In genomic region chr5:136355583-136356126, GRCm38 (mm10) we compare ENCODE assay signal across 24 mouse cellular contexts.
A peak's percentile ranks its signal among the peaks of the same experiment; 100 is the strongest.
DNase-seq lines count a peak whose midpoint lies in the region; ATAC-seq lines count a peak whose summit lies in the region.
"Had no signal": no experiment of that assay in that cellular context is flagged by ENCODE, and none has a peak within 500 bp of the region (broad histone marks: within the 10 kb centered on the region; RNA-seq: fewer than 3 reads in every experiment).

No protein-coding gene starts in this region.

- H3K9ac ChIP-seq in forebrain, embryonic 15.5 days (replicated peaks) = no peak overlapping the region
- no peak overlapping the region for H3K9ac ChIP-seq in forebrain, embryonic 11.5 days (ENCODE audit: low read length)
- peak overlapping the region; percentile 29; the same call in 1 of the 2 replicates for H3K9ac ChIP-seq in heart, embryonic 13.5 days
- no peak overlapping the region for H3K9ac ChIP-seq in midbrain, embryonic 13.5 days (replicated peaks)
- H3K9ac ChIP-seq: embryonic facial prominence, embryonic 12.5 days; forebrain, postnatal 0 days; neural tube, embryonic 15.5 days had no signal

- WGBS in forebrain, embryonic 15.5 days = 88% methylated on average over 3 of the region's 3 CpGs
- 93% methylated on average over 3 of the region's 3 CpGs for WGBS in forebrain, embryonic 11.5 days
- 42% methylated on average over 3 of the region's 3 CpGs for WGBS in heart, embryonic 13.5 days
- 94% methylated on average over 3 of the region's 3 CpGs for WGBS in midbrain, embryonic 13.5 days
- 93% methylated on average over 3 of the region's 3 CpGs for WGBS in midbrain, embryonic 10.5 days

- peaks cover 9% of the 10 kb centered on the region; the same call in 1 of the 2 replicates for H3K36me3 ChIP-seq in forebrain, embryonic 15.5 days
- H3K36me3 ChIP-seq in forebrain, embryonic 11.5 days (ENCODE audit: control insufficient read depth, insufficient read depth, low read length) = peaks cover 5% of the 10 kb centered on the region; the same call in 1 of the 2 replicates
- peaks cover 67% of the 10 kb centered on the region for H3K36me3 ChIP-seq in heart, embryonic 13.5 days
- H3K36me3 ChIP-seq in midbrain, embryonic 13.5 days = peaks cover 41% of the 10 kb centered on the region
- peaks cover 93% of the 10 kb centered on the region for H3K36me3 ChIP-seq in midbrain, embryonic 10.5 days

- H3K27me3 ChIP-seq in forebrain, embryonic 15.5 days = no peaks in the 10 kb centered on the region
- H3K27me3 ChIP-seq in forebrain, embryonic 11.5 days (ENCODE audit: control insufficient read depth, insufficient read depth, low read length) = no peaks in the 10 kb centered on the region
- no peaks in the 10 kb centered on the region for H3K27me3 ChIP-seq in heart, embryonic 13.5 days (replicated peaks)
- no peaks in the 10 kb centered on the region for H3K27me3 ChIP-seq in midbrain, embryonic 13.5 days
- no peaks in the 10 kb centered on the region for H3K27me3 ChIP-seq in midbrain, embryonic 10.5 days (ENCODE audit: low read depth, poor library complexity, severe bottlenecking)
- H3K27me3 ChIP-seq: embryonic facial prominence, embryonic 12.5 days; megakaryocyte, embryonic 14.5 days; neural tube, embryonic 15.5 days had no signal

- H3K27ac ChIP-seq in forebrain, embryonic 15.5 days (replicated peaks) = peak overlapping the region; percentile 55
- no peak overlapping the region for H3K27ac ChIP-seq in forebrain, embryonic 11.5 days (ENCODE audit: low read depth, low read length)
- H3K27ac ChIP-seq in heart, embryonic 13.5 days (replicated peaks) = peak overlapping the region; percentile 72
- H3K27ac ChIP-seq in midbrain, embryonic 13.5 days = peak overlapping the region; percentile 7; the same call in 1 of the 2 replicates
- H3K27ac ChIP-seq in midbrain, embryonic 10.5 days (replicated peaks) = no peak overlapping the region
- H3K27ac ChIP-seq: embryonic facial prominence, embryonic 12.5 days; layer of hippocampus, adult 2 months; neural tube, embryonic 15.5 days had no signal

- no peak for DNase-seq in forebrain, embryonic 11.5 days (ENCODE audit: low spot score)
- DNase-seq in heart, postnatal 36 days = no peak
- DNase-seq in midbrain, embryonic 10.5 days (ENCODE audit: low spot score) = no peak
- DNase-seq in cerebellum, adult 9-10 months = no peak
- DNase-seq in embryo, embryonic 10 days (ENCODE audit: low spot score) = no peak
- DNase-seq: adrenal gland, postnatal 25 days; cerebellum, adult 11-12 months; forebrain, postnatal 0 days; kidney, adult 18-20 months; kidney, postnatal 10 days; liver; lung, postnatal 10 days; right cerebral cortex, postnatal 25 days; thymus, postnatal 36 days had no signal

- no peaks in the 10 kb centered on the region for H3K9me3 ChIP-seq in forebrain, embryonic 15.5 days
- H3K9me3 ChIP-seq in forebrain, embryonic 11.5 days (ENCODE audit: control insufficient read depth, low read length) = no peaks in the 10 kb centered on the region
- H3K9me3 ChIP-seq in heart, embryonic 13.5 days = no peaks in the 10 kb centered on the region
- H3K9me3 ChIP-seq in midbrain, embryonic 13.5 days = no peaks in the 10 kb centered on the region
- no peaks in the 10 kb centered on the region for H3K9me3 ChIP-seq in midbrain, embryonic 10.5 days (replicated peaks)
- H3K9me3 ChIP-seq: embryonic facial prominence, embryonic 12.5 days; megakaryocyte, embryonic 14.5 days; neural tube, embryonic 15.5 days had no signal

- H3K4me1 ChIP-seq in forebrain, embryonic 15.5 days = peaks cover 42% of the 10 kb centered on the region
- H3K4me1 ChIP-seq in forebrain, embryonic 11.5 days (replicated peaks; ENCODE audit: control insufficient read depth, insufficient read depth, low read length) = 0 out of 2 replicates have a peak, but pooled peaks cover 4% of the 10 kb centered on the region
- peaks cover 54% of the 10 kb centered on the region for H3K4me1 ChIP-seq in heart, embryonic 13.5 days
- H3K4me1 ChIP-seq in midbrain, embryonic 13.5 days (replicated peaks) = peaks cover 37% of the 10 kb centered on the region
- peaks cover 10% of the 10 kb centered on the region for H3K4me1 ChIP-seq in midbrain, embryonic 10.5 days

- ATAC-seq in forebrain, embryonic 15.5 days (replicated peaks) = no peak
- no peak for ATAC-seq in forebrain, embryonic 11.5 days (replicated peaks; ENCODE audit: low FRiP score)
- ATAC-seq in heart, embryonic 13.5 days (ENCODE audit: extremely low read depth, insufficient number of reproducible peaks, low FRiP score, low TSS enrichment) = peak; percentile 42; the same call in 1 of the 2 replicates
- ATAC-seq in midbrain, embryonic 13.5 days = no peak
- ATAC-seq: activated CD4-positive, CD25-positive, alpha-beta regulatory T cell, adult 4 months; forebrain, postnatal 0 days; midbrain, embryonic 16.5 days had no signal

- no peak overlapping the region for H3K4me3 ChIP-seq in forebrain, embryonic 15.5 days
- H3K4me3 ChIP-seq in forebrain, embryonic 11.5 days (ENCODE audit: low read depth, low read length) = no peak overlapping the region
- H3K4me3 ChIP-seq in heart, embryonic 13.5 days = no peak overlapping the region
- no peak overlapping the region for H3K4me3 ChIP-seq in midbrain, embryonic 13.5 days (replicated peaks)
- no peak overlapping the region for H3K4me3 ChIP-seq in midbrain, embryonic 10.5 days
- H3K4me3 ChIP-seq: embryonic facial prominence, embryonic 12.5 days; erythroblast, embryonic 14.5 days; layer of hippocampus, adult 2 months; megakaryocyte, embryonic 14.5 days; neural tube, embryonic 15.5 days had no signal

- no peak overlapping the region for H3K4me2 ChIP-seq in forebrain, embryonic 15.5 days (replicated peaks)
- H3K4me2 ChIP-seq in forebrain, embryonic 11.5 days (ENCODE audit: low read depth, low read length, severe bottlenecking) = no peak overlapping the region
- H3K4me2 ChIP-seq in heart, embryonic 13.5 days = no peak overlapping the region
- no peak overlapping the region for H3K4me2 ChIP-seq in midbrain, embryonic 13.5 days (replicated peaks)
- H3K4me2 ChIP-seq: embryonic facial prominence, embryonic 12.5 days; neural tube, embryonic 15.5 days had no signal

- intact Hi-C loops in heart, postnatal 36 days (cut with DNase I) = no loop called here

Comparison
In these comparisons a context has a peak if more than half of its experiments do, and no peak if none do; other contexts are left out.
1. H3K27ac ChIP-seq: peak in forebrain, embryonic 15.5 days (single experiment), heart, embryonic 13.5 days (single experiment) and midbrain, embryonic 13.5 days (single experiment); none in forebrain, embryonic 11.5 days (single experiment) and midbrain, embryonic 10.5 days (single experiment).